Mouse (Mus musculus) limb, embryonic 12.5 days (tissue): ENCODE results near the gene Zcwpw1. TPM values are rescaled to one million over a fixed set of nuclear protein-coding genes. Genes with fewer than 3 reads are reported as not detected.

Experiments
- ATAC-seq: fragments of 200-750 bp; cut with Nextera tagmentation; 2 replicates; pipeline ENCODE4 v1.8.0; 2017; ENCODE audit warnings: low read depth, moderate TSS enrichment; ENCODE audit not compliant: insufficient number of reproducible peaks, insufficient read depth, low FRiP score, low TSS enrichment
- H3K27ac ChIP-seq: fragments of 300-500 bp; sonication (generic); 2 replicates; pipeline ENCODE4 v1.5.1; 2016; ENCODE audit warnings: mild to moderate bottlenecking, moderate library complexity
- H3K27me3 ChIP-seq: fragments of 300-500 bp; sonication (generic); 2 replicates; pipeline ENCODE4 v1.6.1; 2016; ENCODE audit warnings: mild to moderate bottlenecking, moderate library complexity
- H3K36me3 ChIP-seq: fragments of 300-500 bp; sonication (generic); 2 replicates; pipeline ENCODE4 v1.6.1; 2016; ENCODE audit warnings: mild to moderate bottlenecking, moderate library complexity
- H3K4me1 ChIP-seq: fragments of 300-500 bp; sonication (generic); replicated peaks from 2 replicates; pipeline ENCODE4 v1.6.1; 2016
- H3K4me2 ChIP-seq: fragments of 300-500 bp; sonication (generic); 2 replicates; pipeline ENCODE4 v1.6.1; 2016; ENCODE audit warnings: mild to moderate bottlenecking, moderate library complexity
- H3K4me3 ChIP-seq: fragments of 300-500 bp; sonication (generic); replicated peaks from 2 replicates; pipeline ENCODE4 v1.5.1; 2016; ENCODE audit warnings: mild to moderate bottlenecking
- H3K9ac ChIP-seq: fragments of 300-500 bp; sonication (generic); replicated peaks from 2 replicates; pipeline ENCODE4 v1.6.1; 2016; ENCODE audit warnings: mild to moderate bottlenecking, moderate library complexity
- H3K9me3 ChIP-seq: fragments of 300-500 bp; sonication (generic); 2 replicates; pipeline ENCODE4 v1.6.1; 2016; ENCODE audit warnings: mild to moderate bottlenecking, moderate library complexity
- WGBS: fragments of 180-500 bp; shearing (Covaris S2); methylation state at CpG from one replicate; pipeline ENCODE4 v1.1.7; 2016; 5-methylcytosine and 5-hydroxymethylcytosine counted together
- polyA plus RNA-seq: library from polyadenylated mRNA; unstranded; fragments of >200 nt; fragmentation: Nextera tagmentation; extraction: Ambion mirVana; gene quantifications from 2 replicates; pipeline ENCODE4 v1.2.1, GENCODE M21; 2016

The Zcwpw1 gene
- polyA plus RNA-seq, 1 experiment from 2014 or later, result 29.9 TPM

- H3K36me3 ChIP-seq, result peaks cover 37% of the 10 kb centered on the region
- H3K27me3 ChIP-seq, result no peaks in the 10 kb centered on the region
- under 1% methylated on average over 79 of the region's 79 CpGs for WGBS
- H3K4me3 ChIP-seq, result peak overlapping the region; percentile 88
- peak overlapping the region; percentile 98 for H3K27ac ChIP-seq
- H3K9me3 ChIP-seq, result no peaks in the 10 kb centered on the region
- H3K4me1 ChIP-seq, result peaks cover 30% of the 10 kb centered on the region
- peak; percentile 84 for ATAC-seq
- peak overlapping the region; percentile 88 for H3K4me2 ChIP-seq
- peak overlapping the region; percentile 93 for H3K9ac ChIP-seq
Measured at GRCm38 (mm10) chr5:137786109-137786942, 1.3 kb upstream of the Zcwpw1 start.

GRCm38 (mm10) chr5:137788171-137788570, 573 bp downstream of the Zcwpw1 start:
- Histone ChIP-seq H3K27ac (no peak overlapping the region), H3K4me2 (peak overlapping the region; percentile 88), H3K4me3 (peak overlapping the region; percentile 88), H3K4me1 (peaks cover 25% of the 10 kb centered on the region), H3K9ac (no peak overlapping the region), H3K9me3 (no peaks in the 10 kb centered on the region), H3K36me3 (peaks cover 19% of the 10 kb centered on the region), H3K27me3 (no peaks in the 10 kb centered on the region)
- WGBS, result 72% methylated on average over 24 of the region's 24 CpGs
- no peak for ATAC-seq

- no peak for ATAC-seq
- Histone ChIP-seq H3K4me3 (no peak overlapping the region), H3K9me3 (no peaks in the 10 kb centered on the region), H3K27ac (no peak overlapping the region), H3K4me1 (peaks cover 16% of the 10 kb centered on the region), H3K27me3 (no peaks in the 10 kb centered on the region), H3K36me3 (peaks cover 10% of the 10 kb centered on the region; the same call in 1 of the 2 replicates), H3K9ac (no peak overlapping the region), H3K4me2 (no peak overlapping the region)
- 84% methylated on average over 2 of the region's 2 CpGs for WGBS
Measured at GRCm38 (mm10) chr5:137788946-137789531, 1.4 kb downstream of the Zcwpw1 start.

- Histone ChIP-seq H3K9ac (no peak overlapping the region), H3K9me3 (no peaks in the 10 kb centered on the region), H3K4me1 (no peaks in the 10 kb centered on the region), H3K36me3 (no peaks in the 10 kb centered on the region), H3K27ac (no peak overlapping the region), H3K4me2 (no peak overlapping the region), H3K27me3 (no peaks in the 10 kb centered on the region), H3K4me3 (no peak overlapping the region)
- no peak for ATAC-seq
Measured at GRCm38 (mm10) chr5:137791553-137791952, 4.0 kb downstream of the Zcwpw1 start.

GRCm38 (mm10) chr5:137796606-137797005, 9.0 kb downstream of the Zcwpw1 start:
- 76% methylated on average over 3 of the region's 3 CpGs for WGBS
- Histone ChIP-seq H3K9me3 (no peaks in the 10 kb centered on the region), H3K36me3 (no peaks in the 10 kb centered on the region), H3K4me3 (no peak overlapping the region), H3K4me1 (no peaks in the 10 kb centered on the region), H3K27ac (no peak overlapping the region), H3K9ac (no peak overlapping the region), H3K4me2 (no peak overlapping the region), H3K27me3 (no peaks in the 10 kb centered on the region)
- ATAC-seq, result no peak

GRCm38 (mm10) chr5:137800917-137801316, 13.3 kb downstream of the Zcwpw1 start:
- H3K27ac ChIP-seq, result no peak overlapping the region
- no peak overlapping the region for H3K4me3 ChIP-seq
- no peak overlapping the region for H3K4me2 ChIP-seq
- no peaks in the 10 kb centered on the region for H3K4me1 ChIP-seq
- no peaks in the 10 kb centered on the region for H3K9me3 ChIP-seq
- H3K36me3 ChIP-seq, result no peaks in the 10 kb centered on the region
- no peak for ATAC-seq
- H3K27me3 ChIP-seq, result no peaks in the 10 kb centered on the region
- no peak overlapping the region for H3K9ac ChIP-seq
- 82% methylated on average over 3 of the region's 3 CpGs for WGBS

- H3K27me3 ChIP-seq, result no peaks in the 10 kb centered on the region
- H3K9me3 ChIP-seq, result no peaks in the 10 kb centered on the region
- no peak for ATAC-seq
- no peak overlapping the region for H3K4me3 ChIP-seq
- WGBS, result 70% methylated on average over 1 of the region's 1 CpGs
- H3K4me2 ChIP-seq, result no peak overlapping the region
- H3K27ac ChIP-seq, result no peak overlapping the region
- H3K4me1 ChIP-seq, result no peaks in the 10 kb centered on the region
- H3K36me3 ChIP-seq, result no peaks in the 10 kb centered on the region
- no peak overlapping the region for H3K9ac ChIP-seq
Measured at GRCm38 (mm10) chr5:137806158-137806557, 18.6 kb downstream of the Zcwpw1 start.

- no peak overlapping the region for H3K9ac ChIP-seq
Measured at GRCm38 (mm10) chr5:137808316-137808715, 20.7 kb downstream of the Zcwpw1 start.

GRCm38 (mm10) chr5:137817466-137818222, 30.0 kb downstream of the Zcwpw1 start:
- Histone ChIP-seq H3K27me3 (no peaks in the 10 kb centered on the region), H3K4me2 (no peak overlapping the region), H3K9me3 (no peaks in the 10 kb centered on the region), H3K36me3 (no peaks in the 10 kb centered on the region), H3K9ac (no peak overlapping the region), H3K27ac (no peak overlapping the region), H3K4me1 (no peaks in the 10 kb centered on the region), H3K4me3 (no peak overlapping the region)
- WGBS, result 78% methylated on average over 4 of the region's 4 CpGs
- ATAC-seq, result no peak

More at GRCm38 (mm10) chr5:137808316-137808715, 20.7 kb downstream of the Zcwpw1 start:
- ATAC-seq, result no peak
- H3K27me3 ChIP-seq, result no peaks in the 10 kb centered on the region
- H3K36me3 ChIP-seq, result no peaks in the 10 kb centered on the region
- H3K9me3 ChIP-seq, result no peaks in the 10 kb centered on the region
- no peaks in the 10 kb centered on the region for H3K4me1 ChIP-seq
- WGBS, result 88% methylated on average over 5 of the region's 5 CpGs
- no peak overlapping the region for H3K27ac ChIP-seq
- no peak overlapping the region for H3K4me3 ChIP-seq
- H3K4me2 ChIP-seq, result no peak overlapping the region

GRCm38 (mm10) chr5:137822126-137822525, 34.5 kb downstream of the Zcwpw1 start:
- 69% methylated on average over 4 of the region's 4 CpGs for WGBS
- ATAC-seq, result no peak
- H3K36me3 ChIP-seq, result no peaks in the 10 kb centered on the region

GRCm38 (mm10) chr5:137822602-137823001, 35.0 kb downstream of the Zcwpw1 start:
- Histone ChIP-seq H3K27ac (no peak overlapping the region), H3K27me3 (no peaks in the 10 kb centered on the region), H3K4me3 (no peak overlapping the region), H3K9me3 (no peaks in the 10 kb centered on the region), H3K4me2 (no peak overlapping the region), H3K4me1 (no peaks in the 10 kb centered on the region), H3K36me3 (no peaks in the 10 kb centered on the region), H3K9ac (no peak overlapping the region)
- 81% methylated on average over 1 of the region's 1 CpGs for WGBS
- ATAC-seq, result no peak

More at GRCm38 (mm10) chr5:137822126-137822525, 34.5 kb downstream of the Zcwpw1 start:
- H3K27ac ChIP-seq, result no peak overlapping the region
- no peak overlapping the region for H3K4me2 ChIP-seq
- no peak overlapping the region for H3K4me3 ChIP-seq
- H3K4me1 ChIP-seq, result no peaks in the 10 kb centered on the region
- no peaks in the 10 kb centered on the region for H3K9me3 ChIP-seq
- H3K9ac ChIP-seq, result no peak overlapping the region
- H3K27me3 ChIP-seq, result no peaks in the 10 kb centered on the region
